Mouse (Mus musculus) telencephalon, adult 2 months (tissue): ENCODE data around the gene Gpr142.

Source experiments
- DNase-seq: peaks from one replicate; pipeline ENCODE4 v3.0.0-alpha.2; 2011; ENCODE audit warnings: low read depth, low spot score

Gene Gpr142

DNA sequence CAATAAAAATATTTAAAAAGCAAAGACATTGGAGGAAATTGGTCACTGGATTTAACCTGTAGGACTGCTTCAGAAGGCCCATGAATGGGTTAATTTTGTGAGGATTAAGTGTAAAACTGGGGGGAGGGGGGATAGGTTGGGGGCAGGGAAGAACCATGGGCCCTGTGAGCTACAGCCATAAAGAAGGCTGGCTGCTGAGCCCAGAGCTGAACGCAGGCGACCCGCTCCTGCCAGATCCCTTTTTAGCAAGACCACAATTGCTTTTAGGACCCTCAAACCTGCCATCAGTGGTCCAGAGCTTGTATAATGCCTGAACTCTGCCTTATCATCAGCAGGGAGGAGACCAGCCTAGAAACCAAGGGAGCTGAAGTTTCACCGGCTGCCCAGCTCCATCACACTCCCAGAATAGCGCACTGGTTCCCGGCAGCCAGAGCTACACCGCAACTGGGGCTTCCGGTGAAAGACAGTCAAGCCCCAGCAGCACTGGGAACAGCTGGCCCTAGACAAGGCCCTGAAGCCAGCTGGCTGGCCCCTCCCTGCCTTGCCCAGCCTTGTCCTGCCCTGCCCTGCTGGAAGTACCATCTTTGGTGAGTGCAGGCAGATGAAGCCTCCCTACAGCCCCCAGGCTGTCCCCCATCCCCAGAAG is 45.2 kb downstream of the Gpr142 start:
- DNase-seq = no peak

DNA sequence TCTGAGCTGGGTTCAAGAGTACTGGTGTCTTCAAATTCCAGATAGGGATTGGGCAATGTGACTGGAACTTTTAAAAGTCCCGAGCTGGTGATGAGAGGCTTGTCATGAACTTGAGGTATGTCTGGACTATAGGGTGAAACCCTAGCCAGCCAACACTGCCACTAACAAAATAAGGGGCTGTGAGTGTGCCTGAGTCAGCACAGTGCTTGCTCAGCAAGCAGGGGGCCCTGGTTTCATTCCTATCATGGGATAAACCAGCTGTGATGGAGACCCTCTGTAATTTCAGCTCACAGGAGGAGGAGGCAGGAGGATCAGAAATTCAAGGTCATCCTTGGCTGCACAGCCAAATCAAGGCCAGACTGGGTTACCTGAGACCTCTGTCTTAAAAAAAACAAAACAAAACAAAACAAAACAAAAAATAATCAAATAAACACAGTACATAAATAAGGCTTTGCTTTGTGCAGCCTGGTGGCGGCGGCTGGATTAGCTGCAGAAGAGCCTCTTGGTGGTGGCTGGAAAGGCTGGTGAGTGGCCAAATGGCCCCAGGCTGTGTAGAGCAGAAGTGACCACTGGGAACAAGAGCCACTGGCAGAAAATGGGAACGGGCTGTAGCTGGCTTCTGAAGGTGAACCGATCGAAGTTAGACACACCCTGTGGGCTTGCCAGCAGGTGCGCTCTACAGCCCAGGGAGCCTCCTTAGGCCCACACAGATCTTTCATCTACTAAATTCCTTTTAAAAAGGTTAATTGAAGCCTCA is 45.9 kb downstream of the Gpr142 start:
- no peak for DNase-seq

DNA sequence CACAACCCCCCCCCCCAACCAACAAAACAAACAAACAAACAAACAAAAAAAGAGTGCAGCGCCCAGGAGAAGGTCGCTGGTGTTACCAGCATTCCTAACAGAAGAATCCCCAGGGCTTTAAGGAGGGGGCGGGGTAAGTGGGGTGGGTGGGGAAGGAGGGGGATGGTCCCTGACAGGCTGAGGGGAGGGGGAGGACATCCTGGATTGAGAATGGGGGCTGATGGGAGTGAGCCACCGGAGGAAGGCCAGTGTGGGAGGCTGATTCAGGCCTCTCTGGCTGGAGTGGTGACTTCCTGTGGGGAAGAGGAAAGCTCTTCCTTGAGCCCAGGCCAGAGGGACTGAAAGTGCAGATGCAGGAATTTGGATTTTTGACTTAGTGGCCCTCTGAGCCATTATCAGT is 47.6 kb downstream of the Gpr142 start:
- DNase-seq = no peak

DNA sequence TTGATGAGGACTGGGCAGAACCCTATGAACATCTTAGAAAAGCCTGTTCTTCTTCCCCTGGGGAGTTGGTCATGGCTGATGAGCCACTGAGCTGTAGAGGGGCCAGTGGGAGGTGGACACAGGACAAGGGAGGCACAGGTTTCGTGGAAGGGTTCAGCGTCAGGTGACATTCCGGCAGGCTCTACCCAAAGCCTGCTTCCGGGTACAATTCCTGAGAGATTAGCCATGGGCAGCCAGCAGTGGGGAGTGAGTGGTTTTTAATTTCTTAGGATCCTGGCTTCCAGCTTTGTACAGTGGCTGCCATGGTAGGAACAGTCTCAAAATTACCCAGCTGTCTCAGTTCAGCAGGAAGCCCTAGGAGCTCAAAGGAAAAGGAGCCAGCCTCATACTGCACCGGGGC is 48.3 kb downstream of the Gpr142 start:
- DNase-seq = no peak

DNA sequence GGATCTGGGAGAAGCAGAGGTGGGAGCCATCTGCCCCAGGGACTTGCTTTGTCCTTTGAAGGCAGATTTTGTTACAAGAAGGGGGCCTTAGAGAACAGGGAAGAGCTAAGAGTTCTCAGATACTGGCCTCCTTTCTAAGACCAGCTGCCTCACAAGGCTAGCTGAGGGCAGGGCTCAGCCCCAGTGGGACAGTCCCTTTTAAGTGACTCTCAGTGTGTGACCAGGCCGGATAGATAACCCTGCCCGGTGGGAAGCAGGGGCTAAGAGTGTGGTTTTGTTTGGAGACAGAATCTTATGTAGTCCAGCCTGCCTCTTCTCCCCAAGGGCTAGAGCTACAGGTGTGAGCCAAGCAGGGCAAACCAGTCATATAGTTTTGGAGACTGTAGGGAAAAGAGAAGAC is 50.8 kb downstream of the Gpr142 start:
- DNase-seq = no peak

DNA sequence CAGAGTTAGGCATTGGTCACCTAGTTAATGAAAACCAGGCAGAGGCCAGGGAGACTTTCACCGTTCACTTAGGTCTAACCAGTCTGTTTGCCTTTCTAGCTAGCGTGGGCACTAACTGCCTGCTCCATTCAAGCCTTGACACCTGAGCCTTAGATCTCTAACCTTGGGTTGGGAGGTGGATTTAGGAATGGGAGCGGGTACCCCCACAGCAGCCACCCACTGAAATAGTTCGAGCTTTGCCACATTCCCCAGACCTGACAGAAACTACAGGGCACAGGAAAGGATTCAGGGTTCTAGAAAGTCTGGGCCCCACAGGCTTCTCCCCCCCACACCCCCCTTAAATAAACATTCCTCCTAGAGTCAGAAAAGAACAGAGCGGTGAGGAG is 51.3 kb downstream of the Gpr142 start:
- no peak for DNase-seq

DNA sequence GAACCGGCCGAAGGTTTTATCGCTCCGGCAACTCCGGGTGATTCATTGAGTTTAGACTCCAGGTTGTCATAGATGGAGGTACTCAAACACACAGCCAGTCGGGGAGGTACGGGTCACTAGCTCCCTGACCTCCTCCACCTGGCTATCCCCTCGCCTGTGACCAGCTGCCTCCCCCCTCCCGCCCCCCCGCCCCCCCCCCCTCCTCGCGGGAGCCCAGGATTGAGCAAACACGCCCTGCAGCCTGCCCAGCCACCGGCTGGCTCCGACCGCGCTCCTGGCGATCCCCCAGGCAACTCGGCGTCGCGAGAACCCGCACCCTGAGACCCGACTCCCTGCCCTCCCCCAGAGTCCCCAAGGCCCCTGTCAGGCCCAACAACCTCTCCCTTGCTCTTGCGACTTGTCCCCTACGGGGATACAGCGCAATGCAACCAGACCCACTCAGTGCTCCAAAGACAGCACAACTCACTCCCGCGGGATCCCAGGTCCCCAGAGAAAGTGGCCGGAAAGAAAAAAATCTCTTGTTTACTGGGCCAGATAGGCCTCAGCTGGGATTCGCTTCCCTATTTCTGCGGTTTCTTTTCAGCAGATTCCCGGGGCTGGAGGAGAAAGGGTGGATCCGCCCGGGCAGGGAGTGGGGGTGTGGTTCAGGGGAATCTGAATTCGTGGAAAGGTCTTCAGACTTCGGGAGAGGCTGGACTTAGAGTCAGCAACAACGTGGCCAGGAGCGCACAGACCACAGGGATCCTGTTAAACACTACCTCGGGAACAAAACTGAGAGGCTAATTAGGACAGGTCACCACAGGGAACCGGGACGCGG is 51.9 kb downstream of the Gpr142 start, which contains the start of gene Gprc5c:
TSS of gene Gprc5c (plus strand) at position 701 of the 817 bp plus-strand sequence.
- no peak for DNase-seq

DNA sequence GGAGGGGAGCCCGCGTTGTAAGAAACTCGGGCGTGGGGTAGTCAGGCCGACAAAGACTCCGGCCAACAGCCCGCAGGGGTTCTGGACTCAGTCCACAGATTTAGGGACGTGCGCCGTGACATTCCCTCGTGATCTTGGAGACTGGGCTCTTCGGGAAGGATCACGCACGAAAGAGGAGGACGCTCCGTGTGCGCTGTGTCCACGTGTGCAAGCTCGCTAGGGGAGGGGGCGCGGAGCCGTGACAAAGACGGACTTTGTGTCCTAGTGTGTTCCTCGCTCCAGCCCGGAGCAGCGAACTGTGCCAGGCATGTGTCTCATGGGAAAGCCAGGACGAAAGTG is 52.5 kb downstream of the Gpr142 start:
- no peak for DNase-seq

DNA sequence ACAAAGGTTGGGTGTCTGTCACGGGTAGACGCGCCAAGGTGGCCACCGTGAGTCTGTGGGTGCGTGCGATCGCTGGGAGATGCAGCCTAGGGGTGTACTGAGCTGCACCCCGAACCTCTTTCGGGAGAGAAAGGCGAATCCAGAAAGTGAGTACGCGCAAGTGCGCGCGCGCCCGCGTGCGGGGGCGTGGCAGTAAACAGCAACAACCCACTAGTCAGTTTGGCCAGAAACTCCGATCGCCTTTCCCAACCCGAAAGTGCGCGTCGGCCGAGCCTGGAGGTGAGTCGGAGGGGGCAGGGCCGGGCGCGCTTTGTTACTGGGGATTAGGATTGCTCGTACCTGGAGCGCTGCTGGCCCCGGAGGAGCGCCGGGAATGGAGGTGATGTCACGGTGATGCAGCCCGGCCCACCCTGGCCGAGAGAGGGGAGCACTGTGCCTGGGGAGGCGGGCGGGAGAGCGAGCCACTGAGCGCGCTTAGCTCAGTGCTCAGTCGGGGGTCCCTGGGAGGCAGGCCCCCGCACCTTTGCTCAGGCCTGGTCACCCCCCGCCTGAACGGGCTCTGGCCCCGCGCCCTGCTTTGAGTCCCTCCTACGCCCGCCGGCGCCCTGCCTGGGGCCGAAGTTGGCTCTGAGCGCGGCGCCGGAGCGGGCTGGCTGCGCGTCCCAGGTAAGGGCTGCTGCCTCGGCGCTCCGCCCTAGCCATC is 53.0 kb downstream of the Gpr142 start:
- no peak for DNase-seq

DNA sequence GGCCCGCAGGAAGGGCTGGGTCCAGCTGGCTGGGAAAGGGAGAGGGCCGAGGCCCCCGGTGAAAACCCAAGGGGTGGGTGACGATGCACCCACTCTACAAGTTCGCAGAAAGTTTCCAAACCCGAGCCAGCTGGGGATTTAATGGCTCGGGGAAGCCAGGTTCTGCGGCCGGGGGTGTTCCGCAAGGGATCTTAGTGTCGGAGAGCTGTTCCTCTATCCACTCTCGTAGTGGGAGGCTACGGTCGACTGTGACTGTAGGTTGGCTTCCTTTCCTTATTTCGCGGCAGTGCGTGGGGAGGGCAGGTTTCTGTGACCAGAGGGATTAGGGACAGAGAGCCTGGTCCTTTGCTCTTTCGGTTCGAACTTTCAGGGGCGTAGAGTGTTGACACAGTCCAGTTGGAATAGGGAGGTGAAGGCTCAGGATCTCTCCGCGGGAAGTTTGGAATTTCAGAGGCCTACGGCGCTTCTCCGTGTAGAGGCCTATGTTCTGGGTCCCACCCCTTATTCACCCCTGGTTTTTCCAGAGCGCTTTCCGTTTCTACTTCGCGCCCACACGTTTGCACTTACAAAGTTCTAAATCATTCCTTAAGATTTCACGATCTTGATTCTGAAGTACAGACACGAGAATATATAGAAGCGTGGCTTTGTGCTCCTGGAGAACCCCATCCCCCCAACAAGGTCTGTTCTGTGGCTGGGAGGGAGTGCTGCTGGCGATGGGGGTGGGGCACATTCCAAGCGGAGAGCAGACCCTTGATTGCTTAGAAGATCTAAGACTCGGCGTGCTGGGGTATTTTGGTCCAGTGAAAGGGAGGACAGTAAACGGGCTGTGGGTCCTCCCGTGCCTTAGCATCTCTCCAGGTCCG is 53.8 kb downstream of the Gpr142 start:
- no peak for DNase-seq

DNA sequence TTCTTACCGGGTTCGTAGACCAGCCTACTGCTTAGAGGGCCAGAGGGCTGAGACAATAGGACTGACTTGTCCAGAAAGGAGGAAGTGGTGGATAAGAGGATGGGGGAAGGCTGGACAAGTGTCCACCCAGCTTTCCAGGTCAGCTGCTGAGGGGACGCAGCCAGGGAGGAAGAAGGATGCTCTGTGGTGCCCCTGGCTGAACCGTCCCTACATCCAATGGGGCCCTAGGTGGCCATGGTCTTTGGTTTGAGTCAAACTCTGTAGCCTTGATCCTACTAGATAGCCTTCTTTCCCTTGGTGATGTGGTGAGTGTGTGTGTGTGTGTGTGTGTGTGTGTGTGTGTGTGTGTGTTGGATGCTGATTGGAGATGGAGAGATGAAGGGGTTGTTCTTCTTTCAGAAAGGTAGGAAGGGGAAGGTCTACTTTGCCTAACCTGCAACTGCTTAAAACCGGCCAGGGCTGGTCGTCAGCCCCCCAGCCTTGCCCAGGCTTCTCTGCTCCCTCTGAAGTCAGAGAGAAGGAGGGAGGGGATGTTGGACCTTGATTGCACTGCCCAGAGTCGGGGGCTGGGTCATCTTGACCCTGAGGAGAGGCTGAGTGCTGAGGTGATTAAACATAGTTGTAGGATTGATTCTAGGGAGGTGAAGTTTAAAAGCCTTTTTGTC is 54.6 kb downstream of the Gpr142 start:
- no peak for DNase-seq

DNA sequence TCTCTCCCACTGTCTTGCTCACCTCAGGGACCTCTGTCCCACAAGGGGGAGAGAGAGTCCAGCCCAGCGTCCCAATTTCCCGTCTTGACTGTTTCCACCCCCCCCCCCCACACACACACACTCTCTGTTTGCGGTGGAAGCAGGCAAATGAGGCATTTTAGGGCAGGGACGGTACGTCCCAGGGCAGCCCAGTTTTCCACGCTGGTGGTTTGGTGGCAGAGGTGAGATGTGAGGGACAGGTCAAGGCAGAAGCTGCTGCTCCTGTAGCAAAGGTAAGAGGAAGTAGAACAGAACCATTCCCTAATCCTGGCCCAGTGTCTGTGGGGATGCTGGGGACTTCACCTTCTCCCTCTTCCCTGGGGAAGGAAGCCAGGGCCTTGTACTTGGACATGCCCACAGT is 55.9 kb downstream of the Gpr142 start:
- no peak for DNase-seq

DNA sequence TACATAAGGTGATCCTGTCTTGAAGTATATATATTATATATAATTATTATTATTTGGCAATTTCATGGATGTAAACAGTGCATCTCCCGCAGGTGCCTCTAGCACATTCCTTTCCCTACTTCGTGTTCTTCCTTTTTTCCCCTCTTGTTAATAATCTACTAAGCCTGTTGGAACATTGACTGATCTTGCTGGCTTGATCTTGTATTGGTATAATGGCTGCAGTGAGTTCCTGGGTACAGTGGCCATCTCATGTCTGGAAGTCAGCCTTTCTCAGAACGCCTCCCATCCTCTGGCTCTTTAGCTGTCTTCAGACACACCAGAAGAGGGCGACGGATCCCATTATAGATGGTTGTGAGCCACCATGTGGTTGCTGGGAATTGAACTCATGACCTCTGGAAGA is 57.4 kb downstream of the Gpr142 start:
- DNase-seq = no peak
